Mouse (Mus musculus): ENCODE results near the gene Msmb.
"Not testable (repeated sequence)": the region's sequence is repeated elsewhere in the genome, so short reads cannot be mapped to it uniquely, and the experiment has no call there.

Gene Msmb

GRCm38 (mm10) chr14:32175310-32175709, 33.5 kb downstream of the Msmb start:
- no peak for DNase-seq (ENCODE audit: low read depth, low spot score)

GRCm38 (mm10) chr14:32176590-32176989, 34.8 kb downstream of the Msmb start:
- DNase-seq (ENCODE audit: low read depth, low spot score) = not testable (repeated sequence)

- DNase-seq (ENCODE audit: low read depth, low spot score) = no peak
These were observed 37.8 kb downstream of the Msmb start for GRCm38 (mm10) chr14:32179393-32180195.

DNA sequence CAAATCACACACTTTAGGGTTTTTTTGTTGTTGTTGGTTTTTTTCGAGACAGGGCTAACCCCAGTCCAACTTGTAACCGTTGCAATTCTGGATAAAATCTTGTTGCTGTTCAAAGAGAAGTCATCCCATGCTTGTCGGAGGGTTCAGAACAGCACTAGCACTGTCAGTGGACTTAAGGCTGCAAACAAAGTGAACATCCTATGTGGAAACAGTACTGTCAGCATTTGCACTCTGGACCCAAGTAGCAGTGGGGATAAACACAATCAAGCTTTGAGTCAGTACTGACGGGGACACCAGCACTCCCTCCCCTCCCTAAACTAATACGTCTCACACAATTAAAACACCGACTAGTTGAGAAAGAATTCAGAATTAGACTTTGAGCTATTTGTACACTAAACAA, 39.0 kb downstream of the Msmb start:
- no peak for DNase-seq (ENCODE audit: low read depth, low spot score)

- no peak for DNase-seq (ENCODE audit: low read depth, low spot score)
These were observed 42.0 kb downstream of the Msmb start for GRCm38 (mm10) chr14:32183846-32184245.

DNA sequence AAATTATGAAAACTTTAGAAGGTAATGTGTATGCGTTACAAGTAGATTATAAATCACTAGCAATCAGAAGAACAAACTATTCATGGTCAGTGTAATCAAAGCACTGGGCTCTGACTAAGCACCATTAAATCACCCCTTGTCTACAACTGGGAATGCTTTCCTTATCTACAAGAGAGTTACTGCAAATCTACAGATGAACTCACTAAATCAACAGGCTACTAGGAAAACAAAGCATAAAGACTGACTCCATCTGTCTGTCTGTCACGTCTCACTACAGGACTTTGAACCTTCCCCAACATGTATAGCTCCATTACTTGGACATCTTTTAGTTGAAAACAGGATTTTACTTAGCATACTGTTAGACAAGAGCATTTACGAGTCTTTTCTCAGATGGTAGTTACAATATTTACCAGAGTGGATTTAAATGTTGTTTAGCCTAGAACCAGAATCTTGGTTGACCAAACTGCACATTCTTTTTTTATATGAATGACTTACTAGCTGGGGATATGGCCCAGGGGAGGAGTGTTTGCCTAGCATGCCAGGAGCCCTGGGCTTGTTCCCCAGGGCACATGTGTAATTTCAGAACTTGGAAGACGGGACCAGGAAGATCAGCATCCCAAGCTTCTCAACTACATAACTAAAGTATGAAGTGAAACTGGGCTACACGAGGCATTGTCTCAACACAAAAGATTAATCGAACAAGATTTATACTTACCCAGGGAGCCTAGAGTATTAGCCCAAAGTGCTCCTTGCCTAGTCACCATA, 49.0 kb downstream of the Msmb start:
- DNase-seq (ENCODE audit: low read depth, low spot score) = no peak

GRCm38 (mm10) chr14:32191926-32192325, 50.1 kb downstream of the Msmb start:
- no peak for DNase-seq (ENCODE audit: low read depth, low spot score)

GRCm38 (mm10) chr14:32192437-32192836, 50.6 kb downstream of the Msmb start:
- DNase-seq (ENCODE audit: low read depth, low spot score) = peak; percentile 34

GRCm38 (mm10) chr14:32193557-32193956, 51.7 kb downstream of the Msmb start:
- DNase-seq (ENCODE audit: low read depth, low spot score) = not testable (repeated sequence)

GRCm38 (mm10) chr14:32201354-32201753, 59.5 kb downstream of the Msmb start:
- DNase-seq (ENCODE audit: low read depth, low spot score) = peak; percentile 16

DNA sequence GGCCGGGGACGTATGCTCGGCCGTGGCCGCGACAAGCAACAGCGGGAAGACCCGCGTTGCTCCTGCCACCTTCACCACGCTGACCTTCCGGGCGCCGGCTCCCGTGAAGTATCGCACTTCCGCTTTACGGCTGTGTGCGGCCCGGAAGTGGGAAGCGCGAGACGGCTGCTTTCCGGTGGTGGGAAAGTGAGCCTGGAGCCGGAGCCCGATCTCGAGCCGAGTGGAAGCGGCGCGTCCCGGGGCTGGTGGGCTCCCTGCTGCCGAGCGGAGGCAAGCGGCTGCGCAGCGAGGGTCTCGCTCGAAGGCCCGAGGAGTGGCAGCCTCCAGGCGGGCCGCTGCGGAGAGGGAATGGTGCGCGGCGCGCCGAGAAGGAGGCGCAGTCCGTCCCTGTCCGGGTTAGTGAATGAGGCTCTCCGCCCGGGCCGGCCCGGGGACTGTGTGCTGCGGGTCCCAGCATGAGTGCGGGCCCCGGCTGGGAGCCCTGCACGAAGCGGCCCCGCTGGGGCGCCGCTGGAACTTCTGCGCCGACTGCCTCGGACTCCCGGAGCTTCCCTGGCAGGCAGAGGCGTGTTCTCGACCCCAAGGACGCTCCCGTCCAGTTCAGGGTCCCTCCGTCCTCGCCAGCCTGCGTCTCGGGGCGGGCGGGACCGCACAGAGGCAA, 60.1 kb downstream of the Msmb start, which contains the start of the genes Timm23 and Parg:
TSS of gene Timm23 (minus strand) at position 108 of the 661 bp plus-strand sequence.
TSS of gene Parg (plus strand) at position 159 of the 661 bp plus-strand sequence.
- DNase-seq (ENCODE audit: low read depth, low spot score) = peak; percentile 79

Measured in skeletal muscle tissue, adult 2 months (tissue).